Mouse (Mus musculus): ENCODE data around the gene Cybc1.

The Cybc1 gene

GRCm38 (mm10) chr11:121229018-121229439 is at the start of gene Cybc1:
Gene Cybc1, minus strand, starts transcription at chr11:121229322.
- no peak for DNase-seq (ENCODE audit: extremely low read depth, low read depth, low spot score)

DNA sequence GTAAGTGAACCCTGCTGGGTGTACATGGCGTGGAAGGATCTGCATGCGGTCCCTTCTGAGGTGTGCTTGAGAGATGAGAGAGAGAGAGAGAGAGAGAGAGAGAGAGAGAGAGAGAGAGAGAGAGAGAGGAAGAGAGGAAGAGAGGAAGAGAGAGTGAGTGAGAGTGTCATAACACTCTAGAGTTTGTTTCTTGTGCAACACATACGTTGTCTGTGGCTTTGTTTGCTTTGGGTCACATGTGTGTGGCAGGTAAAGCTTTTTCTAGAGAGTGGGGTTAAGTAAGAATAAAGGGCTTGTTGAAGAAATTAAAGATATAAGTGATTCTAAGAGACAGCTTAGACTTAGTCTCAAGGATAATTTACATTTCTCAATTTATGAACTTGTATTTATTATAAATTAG is 48.9 kb upstream of the Cybc1 start:
- no peak for DNase-seq (ENCODE audit: extremely low read depth, low read depth, low spot score)

DNA sequence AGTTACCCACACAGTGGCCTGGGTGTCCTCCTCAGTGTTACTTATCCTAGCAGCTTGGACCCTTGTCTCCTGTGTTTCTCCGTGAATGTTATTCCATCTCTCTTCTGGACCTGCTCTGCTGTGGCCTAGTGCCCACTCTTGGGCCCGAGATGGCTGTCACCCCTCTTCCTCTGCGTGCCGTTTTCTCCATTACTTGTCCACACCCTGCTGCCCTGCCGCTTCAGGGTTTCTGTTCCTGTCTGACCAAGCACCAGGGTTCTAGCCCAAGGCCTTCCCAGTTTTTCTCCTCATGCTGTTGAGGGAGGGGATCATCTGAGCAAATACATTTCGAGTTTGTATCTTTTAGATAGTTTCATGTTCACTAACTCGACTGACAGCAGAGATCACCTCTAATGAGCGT is 48.4 kb upstream of the Cybc1 start:
- no peak for DNase-seq (ENCODE audit: extremely low read depth, low read depth, low spot score)

DNA sequence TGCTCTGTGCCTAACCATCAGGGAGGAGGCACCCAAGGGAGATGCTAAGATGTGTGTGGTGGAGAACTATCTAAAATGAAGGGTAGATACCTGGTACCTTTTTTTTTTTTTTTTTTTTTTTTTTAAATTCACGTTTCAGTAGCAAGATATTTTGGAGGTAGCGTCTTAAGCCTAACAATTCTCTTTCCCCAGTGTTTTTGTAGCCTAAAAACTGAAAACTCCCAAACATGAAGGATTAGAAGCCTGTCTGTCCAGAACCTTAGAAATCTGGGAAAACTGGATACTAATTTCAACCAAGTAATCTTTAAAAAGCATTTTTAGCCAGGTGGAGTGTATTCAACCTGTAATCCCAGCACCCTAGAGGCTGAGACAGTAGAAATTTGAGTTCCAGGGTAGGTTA is 32.0 kb upstream of the Cybc1 start:
- DNase-seq (ENCODE audit: extremely low read depth, low read depth, low spot score) = no peak

DNA sequence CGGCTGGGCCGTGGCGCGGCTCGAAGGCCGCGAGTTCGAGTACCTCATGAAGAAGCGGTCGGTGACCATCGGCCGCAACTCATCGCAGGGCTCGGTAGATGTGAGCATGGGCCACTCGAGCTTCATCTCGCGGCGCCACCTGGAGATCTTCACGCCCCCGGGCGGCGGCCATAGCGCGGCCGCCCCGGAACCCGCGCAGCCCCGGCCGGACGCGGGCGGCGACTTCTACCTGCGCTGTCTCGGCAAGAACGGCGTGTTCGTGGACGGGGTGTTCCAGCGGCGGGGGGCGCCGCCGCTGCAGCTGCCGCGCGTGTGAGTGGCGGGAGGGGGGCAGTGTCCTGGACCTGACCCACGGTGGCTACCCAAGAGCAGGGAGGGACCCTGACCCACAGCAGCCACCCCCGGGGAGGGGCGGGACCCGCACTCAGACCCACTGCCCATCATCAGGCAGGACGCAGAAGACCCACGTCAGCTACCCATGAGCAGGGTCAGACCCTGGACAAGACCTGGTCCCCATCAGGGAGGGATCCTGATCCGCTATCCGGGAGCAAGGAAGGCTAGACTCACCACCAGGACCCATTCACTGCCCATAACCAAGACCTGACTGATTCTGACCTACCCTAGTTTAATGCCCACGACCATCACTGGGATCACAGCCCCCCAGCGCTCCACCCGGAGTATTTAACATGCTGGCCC is 31.2 kb upstream of the Cybc1 start:
- no peak for DNase-seq (ENCODE audit: extremely low read depth, low read depth, low spot score)

DNA sequence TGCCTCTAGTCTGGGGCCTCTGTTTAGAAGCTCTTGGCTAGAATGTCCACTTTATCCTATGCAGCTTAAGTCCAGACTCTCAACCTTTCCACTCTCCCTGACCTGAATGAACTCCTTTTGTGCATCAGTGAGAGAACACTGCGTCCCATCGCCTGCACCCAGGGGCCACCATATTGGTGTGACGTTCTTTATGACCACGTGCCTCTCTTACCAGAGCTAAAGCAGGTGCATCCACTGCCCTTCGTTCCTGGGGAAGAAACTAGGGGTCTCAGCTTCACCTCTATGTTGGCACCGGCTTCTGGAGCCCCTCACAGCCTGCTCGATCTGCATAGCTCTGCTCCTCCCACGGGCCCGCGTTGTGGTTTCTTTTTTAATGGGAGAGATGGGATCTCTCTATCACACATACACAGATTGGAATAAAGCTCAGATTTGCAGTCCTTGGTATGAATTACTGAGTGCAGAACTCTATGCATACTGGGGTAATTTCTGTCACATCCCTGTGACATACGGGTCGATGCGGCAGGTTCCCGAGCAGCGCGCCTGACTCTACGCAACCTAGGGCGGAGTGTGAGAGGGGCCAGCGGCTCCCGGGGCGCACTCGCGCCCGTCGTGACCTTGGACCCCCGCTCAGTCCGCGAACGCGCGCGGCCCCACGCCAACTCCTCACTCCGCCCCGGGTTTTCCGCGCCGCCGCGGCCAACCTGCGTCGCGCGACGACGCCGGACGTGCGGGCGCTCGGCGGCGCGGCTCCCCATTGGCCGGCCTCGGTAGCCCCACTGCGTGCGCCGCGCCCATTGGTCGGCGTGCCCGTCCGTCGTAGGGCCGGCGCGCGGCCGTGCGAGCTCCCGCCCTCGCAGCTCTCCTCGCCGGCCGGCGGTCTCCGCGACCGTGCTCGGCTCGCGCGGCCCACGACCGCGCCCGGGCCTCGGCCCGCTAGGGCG is 30.3 kb upstream of the Cybc1 start, which contains the start of gene Foxk2:
Gene Foxk2, plus strand, starts transcription at position 831 of the 941 bp plus-strand sequence.
- DNase-seq (ENCODE audit: extremely low read depth, low read depth, low spot score) = no peak

GRCm38 (mm10) chr11:121250196-121250595 is 21.1 kb upstream of the Cybc1 start:
- no peak for DNase-seq (ENCODE audit: extremely low read depth, low read depth, low spot score)

DNA sequence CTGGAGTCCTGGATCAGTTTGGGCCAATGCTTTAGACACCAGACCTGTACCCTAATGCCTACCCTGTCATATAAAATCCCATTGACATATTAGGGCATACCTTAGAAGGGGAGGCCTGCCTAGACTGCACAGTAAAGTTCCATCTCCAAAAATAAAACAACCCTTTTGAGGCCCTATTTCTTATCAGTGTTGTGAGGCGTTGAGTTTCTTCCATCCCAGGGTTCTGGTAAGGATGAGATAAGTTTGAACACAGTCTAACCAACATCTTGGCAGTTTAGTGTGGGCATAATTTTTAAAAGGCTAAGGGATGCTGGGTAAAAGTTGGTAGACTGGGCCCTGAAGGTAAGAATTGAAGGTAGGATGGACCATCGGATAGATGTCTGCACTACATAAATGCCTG is 10.5 kb upstream of the Cybc1 start:
- DNase-seq (ENCODE audit: extremely low read depth, low read depth, low spot score) = no peak

DNA sequence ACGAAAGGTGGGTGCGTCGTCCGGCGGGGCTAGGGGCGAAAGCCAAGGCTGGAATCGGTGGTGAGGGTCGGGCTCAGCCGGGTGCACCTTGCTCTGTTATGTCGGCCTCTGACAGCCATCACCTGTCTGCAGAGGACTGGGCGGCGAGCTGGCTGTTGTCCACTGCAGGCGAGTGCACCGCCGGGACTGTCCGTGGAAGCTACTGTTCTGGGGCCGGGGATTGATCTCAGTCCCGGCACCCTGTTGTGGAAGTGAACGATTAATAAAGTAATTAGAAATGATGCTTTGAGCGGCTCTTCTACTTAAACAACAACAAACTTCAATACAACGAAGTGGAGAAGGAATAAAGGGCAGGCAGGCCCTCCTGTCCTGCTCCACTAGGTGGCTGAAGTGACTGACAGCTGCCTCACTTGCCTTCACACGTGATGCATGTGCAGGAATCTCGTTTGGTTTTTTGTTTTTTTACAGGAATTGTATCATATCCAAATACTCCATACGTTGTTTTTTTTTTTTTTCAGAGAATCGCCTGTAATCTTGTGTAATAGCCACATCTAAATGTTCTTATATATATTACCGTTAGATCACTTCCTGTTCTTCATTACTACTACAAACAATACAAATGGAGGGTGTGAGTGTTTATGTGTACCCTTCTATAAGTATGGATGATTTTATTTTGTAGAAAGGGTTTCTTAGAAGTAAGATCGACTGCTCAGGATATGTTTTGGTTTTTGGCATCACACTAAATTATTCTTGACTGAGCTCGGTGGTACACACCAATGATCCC is 8.4 kb upstream of the Cybc1 start:
- no peak for DNase-seq (ENCODE audit: extremely low read depth, low read depth, low spot score)

GRCm38 (mm10) chr11:121236564-121237344 is 7.6 kb upstream of the Cybc1 start, which contains the start of gene Narf:
Gene Narf, plus strand, starts transcription at chr11:121237253.
- DNase-seq (ENCODE audit: extremely low read depth, low read depth, low spot score) = peak; percentile 90

DNA sequence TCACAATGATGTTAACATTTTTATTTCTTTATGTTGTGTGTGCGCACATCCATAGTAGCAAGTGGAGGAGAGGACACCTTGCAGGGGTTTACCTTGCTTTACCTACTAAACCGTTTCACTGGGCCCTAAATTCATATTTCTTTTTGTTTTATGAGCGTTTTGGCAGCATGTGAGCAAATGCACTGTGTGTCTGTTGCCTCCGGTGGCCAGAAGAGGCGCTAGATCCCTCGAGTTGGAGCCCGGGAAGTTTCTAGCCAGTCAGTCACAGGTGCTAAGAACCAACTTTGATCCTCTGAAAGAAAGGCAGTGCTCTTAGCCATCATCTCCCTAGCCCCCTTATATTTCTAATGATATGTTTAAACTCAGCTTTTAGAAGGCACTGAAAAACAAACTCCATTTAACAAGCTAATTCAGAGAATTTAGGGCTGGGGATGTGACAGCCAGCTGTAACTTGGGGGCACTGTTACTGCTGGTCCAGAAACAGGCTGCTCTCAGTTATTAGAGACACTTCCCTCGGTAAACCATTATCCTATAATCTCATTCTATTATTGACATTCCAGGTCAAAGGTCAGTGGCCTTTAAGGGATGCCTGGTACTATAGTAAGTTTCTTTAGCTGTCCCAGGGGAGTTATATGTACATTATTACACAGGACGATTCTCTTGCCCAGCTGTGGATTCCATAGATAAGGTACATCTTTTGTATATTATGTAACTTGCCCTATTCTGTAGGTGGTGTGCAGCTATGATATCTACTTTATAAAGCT is 6.5 kb upstream of the Cybc1 start:
- no peak for DNase-seq (ENCODE audit: extremely low read depth, low read depth, low spot score)

DNA sequence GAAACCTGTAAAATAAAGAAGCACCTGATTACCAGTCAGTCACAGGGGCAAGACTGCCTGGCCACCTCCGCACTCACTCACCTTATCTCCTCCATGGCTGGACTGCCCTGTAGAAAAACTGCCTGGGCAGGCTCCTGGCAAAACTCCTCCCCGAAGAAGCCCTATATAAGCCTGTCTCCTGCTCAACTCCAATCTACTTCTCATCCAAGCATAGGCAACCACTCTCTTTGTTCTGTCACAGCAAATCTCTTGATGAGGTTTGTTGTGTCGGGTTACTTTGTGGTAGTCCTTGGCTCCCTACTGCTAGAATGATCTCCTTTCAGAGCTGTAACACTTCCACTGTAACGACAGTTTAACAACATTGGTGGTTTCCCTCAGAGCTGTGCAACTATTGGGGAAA is 3.6 kb upstream of the Cybc1 start:
- DNase-seq (ENCODE audit: extremely low read depth, low read depth, low spot score) = no peak

GRCm38 (mm10) chr11:121231628-121232291 is 2.6 kb upstream of the Cybc1 start:
- DNase-seq (ENCODE audit: extremely low read depth, low read depth, low spot score) = no peak

DNA sequence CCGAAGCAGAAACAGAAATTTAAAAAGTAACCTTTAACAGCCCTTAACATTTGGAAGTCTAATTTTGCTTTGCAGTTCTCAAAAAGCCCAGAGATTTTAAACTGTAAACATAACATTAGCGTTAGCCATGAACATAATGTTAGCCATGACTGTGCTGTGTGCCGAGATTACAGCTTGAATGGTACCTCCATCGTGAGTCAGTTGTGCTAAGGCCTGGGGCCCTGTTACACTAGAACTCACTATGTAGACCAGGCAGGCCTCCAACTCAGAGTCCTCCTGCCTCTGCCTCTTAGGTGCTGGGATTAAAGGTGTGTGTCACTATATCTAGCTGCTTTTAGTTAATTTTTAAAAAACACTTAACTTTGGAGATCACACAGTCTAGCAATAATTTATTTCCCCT is 2.1 kb upstream of the Cybc1 start:
- DNase-seq (ENCODE audit: extremely low read depth, low read depth, low spot score) = no peak

DNA sequence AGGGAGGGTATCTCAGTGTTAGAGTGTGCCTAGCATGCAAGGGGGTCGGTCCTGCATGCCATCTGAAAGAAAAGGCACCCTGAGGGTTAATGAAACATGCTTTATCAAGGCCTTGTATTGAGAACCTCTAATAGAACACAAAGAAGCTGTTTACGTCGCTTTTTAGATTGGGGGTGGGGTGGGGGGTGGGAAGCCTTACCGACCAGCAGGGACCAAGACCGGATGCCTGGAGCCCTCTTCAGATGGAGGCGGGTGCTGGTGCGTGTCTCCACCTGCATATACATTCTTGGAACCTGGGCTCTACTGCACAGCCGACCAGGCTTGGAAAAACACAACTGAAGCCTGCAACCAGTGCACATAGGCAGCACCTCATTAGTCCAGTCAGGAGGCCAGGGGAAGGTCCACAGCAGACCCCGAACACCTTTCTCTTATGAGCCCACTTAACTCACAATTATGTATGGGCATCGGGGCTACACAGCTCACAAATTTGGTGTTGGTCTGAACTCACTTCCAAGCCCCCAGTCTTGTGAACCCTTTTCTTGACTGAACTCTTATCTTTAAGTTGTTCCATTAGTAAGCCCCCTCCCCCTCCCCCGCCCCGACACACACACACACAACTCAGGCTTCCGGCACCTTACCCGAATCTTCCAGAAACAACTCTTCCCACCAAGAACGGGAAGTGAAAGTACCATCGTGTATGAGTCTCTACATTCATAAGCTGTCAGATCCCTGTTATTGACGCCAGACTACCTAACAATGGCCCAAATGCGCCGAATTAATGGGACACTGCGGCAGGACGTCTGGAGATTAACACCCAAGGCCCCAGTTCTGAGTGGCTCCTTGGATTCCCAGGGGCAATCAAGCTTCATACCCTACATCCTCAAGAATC is 749 bp downstream of the Cybc1 start:
- no peak for DNase-seq (ENCODE audit: extremely low read depth, low read depth, low spot score)

DNA sequence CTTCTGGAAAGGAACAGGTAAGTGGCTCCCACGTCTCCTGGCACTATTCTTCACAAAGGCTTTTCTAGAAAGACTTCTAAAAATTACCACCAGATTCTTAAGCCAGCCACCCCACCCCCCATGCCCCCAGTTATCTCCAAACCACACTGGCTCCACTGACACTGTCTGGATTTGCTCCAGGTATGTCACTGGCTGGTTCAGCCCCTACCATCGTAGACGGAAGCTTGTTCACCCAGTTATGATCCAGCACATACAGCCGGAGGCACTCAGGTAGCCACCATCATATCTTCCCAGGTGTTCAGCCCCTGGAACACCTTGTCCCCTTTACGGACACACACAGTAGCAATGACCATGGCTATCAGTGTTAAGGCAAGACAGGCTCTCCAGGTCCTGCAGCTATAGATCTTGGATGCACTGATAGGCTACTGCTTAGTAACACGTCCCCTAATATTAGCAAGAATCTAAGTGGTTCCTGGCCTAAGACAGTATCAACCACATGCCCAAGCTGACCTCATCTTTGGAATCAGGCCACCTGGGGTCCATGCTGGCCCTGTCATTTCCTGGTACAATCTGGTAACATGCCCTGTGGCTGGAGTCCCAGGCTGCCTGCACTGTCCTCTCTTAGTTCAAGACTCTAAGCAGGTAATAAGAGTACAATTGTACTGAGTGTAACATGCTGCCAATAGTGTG is 7.7 kb downstream of the Cybc1 start:
- DNase-seq (ENCODE audit: extremely low read depth, low read depth, low spot score) = no peak

DNA sequence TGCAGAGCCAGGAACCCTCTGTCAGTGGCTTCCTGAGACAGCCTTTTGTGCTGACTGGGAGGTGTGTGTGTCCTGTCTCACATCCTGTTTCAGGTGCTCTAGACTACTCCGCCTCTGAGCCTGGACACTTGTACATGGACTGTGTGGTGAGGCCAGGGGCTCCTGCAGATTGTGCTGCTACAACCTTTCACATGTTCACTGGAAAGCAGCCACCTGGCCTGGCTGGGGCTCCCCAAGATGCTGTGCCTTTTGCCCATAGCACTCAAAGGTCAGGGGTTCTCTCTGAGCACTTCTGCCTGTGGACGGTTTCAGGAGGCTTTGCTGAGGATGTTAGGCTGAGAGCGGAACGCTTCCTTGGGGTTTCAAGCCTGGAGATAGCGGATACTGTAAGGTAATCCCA is 8.4 kb downstream of the Cybc1 start:
- DNase-seq (ENCODE audit: extremely low read depth, low read depth, low spot score) = no peak

GRCm38 (mm10) chr11:121219776-121220175 is 9.3 kb downstream of the Cybc1 start:
- no peak for DNase-seq (ENCODE audit: extremely low read depth, low read depth, low spot score)
